Mouse (Mus musculus) ES-CJ7 (cell line): ENCODE measurements around the gene Rabl2.

Experiments used
- DNase-seq: peaks from one replicate; pipeline ENCODE4 v3.0.0; 2011; ENCODE audit warnings: low read depth, low spot score

Rabl2 gene

GRCm38 (mm10) chr15:89551733-89552132 is 40.0 kb downstream of the Rabl2 start:
- no peak for DNase-seq

GRCm38 (mm10) chr15:89550506-89550905 is 41.2 kb downstream of the Rabl2 start:
- no peak for DNase-seq

GRCm38 (mm10) chr15:89548837-89549236 is 42.9 kb downstream of the Rabl2 start:
- DNase-seq = no peak

- peak; percentile 85 for DNase-seq
Measured at GRCm38 (mm10) chr15:89547824-89548601, 43.7 kb downstream of the Rabl2 start.

- no peak for DNase-seq
Measured at GRCm38 (mm10) chr15:89547321-89547720, 44.4 kb downstream of the Rabl2 start.

GRCm38 (mm10) chr15:89544171-89544570 is 47.6 kb downstream of the Rabl2 start:
- no peak for DNase-seq

- no peak for DNase-seq
Measured at GRCm38 (mm10) chr15:89533843-89534207, 57.9 kb downstream of the Rabl2 start.

GRCm38 (mm10) chr15:89532924-89533842 is 58.5 kb downstream of the Rabl2 start:
- no peak for DNase-seq
